Mouse (Mus musculus) bone marrow macrophage, adult 2 months (primary cell): Measurements from ENCODE around the gene Cited4.

ENCODE experiments used
- CTCF ChIP-seq: IDR thresholded peaks from 2 replicates; pipeline ENCODE4 v1.5.1; 2012; ENCODE audit warnings: low read depth, mild to moderate bottlenecking, low read length, moderate library complexity
- POLR2A ChIP-seq: IDR thresholded peaks from 2 replicates; pipeline ENCODE4 v1.6.1; 2012; ENCODE audit warnings: mild to moderate bottlenecking, low read depth, low read length, borderline replicate concordance

DNA sequence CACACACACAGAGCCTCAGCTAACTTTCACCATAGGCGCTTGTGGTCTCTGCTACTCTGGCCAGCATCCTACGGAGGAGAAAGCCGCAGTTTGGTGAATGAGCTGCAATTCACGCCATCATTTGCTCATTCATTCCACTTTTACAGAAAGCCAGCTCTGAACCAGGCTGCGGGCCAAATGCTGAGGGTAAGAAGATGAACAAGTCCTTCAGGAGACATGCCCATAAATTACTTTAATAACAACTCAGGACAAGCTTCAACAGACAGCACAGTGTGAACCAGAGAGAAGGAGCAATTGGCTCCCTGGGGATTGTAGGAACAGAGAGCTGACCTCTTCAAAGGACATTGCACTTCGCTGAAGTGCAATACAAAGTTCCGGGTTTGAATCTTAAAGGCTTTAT lies 590 bp upstream of the Cited4 start:
- TF ChIP-seq POLR2A = no peak
- no peak for TF ChIP-seq CTCF
